Comparison of ENCODE assay signal across 10 mouse cellular contexts in genomic region chr4:100170161-100170650, GRCm38 (mm10).
DNase-seq lines count a peak whose midpoint lies in the region; ATAC-seq lines count a peak whose summit lies in the region.
"Had no signal": no experiment of that assay in that cellular context is flagged by ENCODE, and none has a peak within 500 bp of the region (broad histone marks: within the 10 kb centered on the region; RNA-seq: fewer than 3 reads in every experiment).

No protein-coding gene starts in this region.

- H3K36me3 ChIP-seq in heart, embryonic 15.5 days = no peaks in the 10 kb centered on the region
- H3K36me3 ChIP-seq in hindbrain, embryonic 10.5 days = no peaks in the 10 kb centered on the region
- H3K36me3 ChIP-seq in midbrain, embryonic 10.5 days = no peaks in the 10 kb centered on the region

- no peaks in the 10 kb centered on the region for H3K9me3 ChIP-seq in heart, embryonic 15.5 days (replicated peaks)
- H3K9me3 ChIP-seq in hindbrain, embryonic 10.5 days = no peaks in the 10 kb centered on the region
- no peaks in the 10 kb centered on the region for H3K9me3 ChIP-seq in midbrain, embryonic 10.5 days (replicated peaks)

- 64% methylated on average over 14 of the region's 14 CpGs for WGBS in heart, embryonic 15.5 days
- 40% methylated on average over 14 of the region's 14 CpGs for WGBS in hindbrain, embryonic 10.5 days
- WGBS in midbrain, embryonic 10.5 days = 41% methylated on average over 14 of the region's 14 CpGs

- no peak for DNase-seq in heart, adult 8-10 months (ENCODE audit: low spot score)
- peak; percentile 41 for DNase-seq in embryo, embryonic 11.5 days (ENCODE audit: low read depth, low spot score)
- peak; percentile 45 for DNase-seq in hindbrain, embryonic 10.5 days (ENCODE audit: low spot score)
- DNase-seq in midbrain, embryonic 10.5 days (ENCODE audit: low spot score) = peak; percentile 54
- DNase-seq in cerebellum, postnatal 14 days = no peak
- DNase-seq in thymus, adult 18-20 months = no peak
- DNase-seq in liver = no peak

- no peak overlapping the region for H3K9ac ChIP-seq in heart, embryonic 15.5 days

- H3K4me1 ChIP-seq in heart, embryonic 15.5 days (replicated peaks) = peaks cover 38% of the 10 kb centered on the region
- peaks cover 59% of the 10 kb centered on the region for H3K4me1 ChIP-seq in hindbrain, embryonic 10.5 days (replicated peaks)
- H3K4me1 ChIP-seq in midbrain, embryonic 10.5 days = peaks cover 40% of the 10 kb centered on the region

- no peak overlapping the region for H3K4me3 ChIP-seq in heart, embryonic 15.5 days
- H3K4me3 ChIP-seq in hindbrain, embryonic 10.5 days = peak overlapping the region; percentile 28
- H3K4me3 ChIP-seq in midbrain, embryonic 10.5 days = peak overlapping the region; percentile 38
- H3K4me3 ChIP-seq: erythroblast, embryonic 14.5 days; myocyte had no signal

- ATAC-seq in heart, embryonic 15.5 days (replicated peaks; ENCODE audit: insufficient number of reproducible peaks, insufficient read depth, low FRiP score, low read depth) = no peak

- peak overlapping the region; percentile 13; the same call in 1 of the 2 replicates for H3K27ac ChIP-seq in heart, embryonic 15.5 days
- H3K27ac ChIP-seq in hindbrain, embryonic 10.5 days = peak overlapping the region; percentile 74
- H3K27ac ChIP-seq in midbrain, embryonic 10.5 days (replicated peaks) = peak overlapping the region; percentile 69

- H3K4me2 ChIP-seq in heart, embryonic 15.5 days = no peak overlapping the region

- H3K27me3 ChIP-seq in heart, embryonic 15.5 days = no peaks in the 10 kb centered on the region
- no peaks in the 10 kb centered on the region for H3K27me3 ChIP-seq in hindbrain, embryonic 10.5 days (ENCODE audit: insufficient read depth, poor library complexity, severe bottlenecking)
- H3K27me3 ChIP-seq in midbrain, embryonic 10.5 days (ENCODE audit: low read depth, poor library complexity, severe bottlenecking) = peaks cover 8% of the 10 kb centered on the region; the same call in 1 of the 2 replicates

Comparison
In these comparisons a context has a peak if more than half of its experiments do, and no peak if none do; other contexts are left out.
1. H3K27ac ChIP-seq: peak in every context shown above with its lines; median percentile 74 in hindbrain, embryonic 10.5 days; 69 in midbrain, embryonic 10.5 days; 13 in heart, embryonic 15.5 days.
2. DNase-seq: peak in embryo, embryonic 11.5 days (single experiment), hindbrain, embryonic 10.5 days (single experiment) and midbrain, embryonic 10.5 days (single experiment); none in heart, adult 8-10 months (single experiment), cerebellum, postnatal 14 days (0 of 2), thymus, adult 18-20 months (0 of 2) and liver (single experiment).